Mouse (Mus musculus) testis, postnatal 10 days (tissue): Measurements from ENCODE around the gene Ccnk.

Experiments
- DNase-seq: peaks from one replicate; pipeline ENCODE4 v3.0.0; 2021; ENCODE audit warnings: low spot score

The Ccnk gene

GRCm38 (mm10) chr12:108179321-108180266, at the start of gene Ccnk:
TSS of gene Ccnk (plus strand) at chr12:108179579.
- DNase-seq: peak; percentile 99

GRCm38 (mm10) chr12:108132450-108133070, 46.8 kb upstream of the Ccnk start:
- no peak for DNase-seq

GRCm38 (mm10) chr12:108133181-108133580, 46.2 kb upstream of the Ccnk start:
- DNase-seq: no peak

GRCm38 (mm10) chr12:108135610-108136208, 43.7 kb upstream of the Ccnk start:
- no peak for DNase-seq

- DNase-seq: no peak
Measured at GRCm38 (mm10) chr12:108143624-108144498, 35.5 kb upstream of the Ccnk start.

GRCm38 (mm10) chr12:108145198-108145597, 34.2 kb upstream of the Ccnk start:
- DNase-seq: no peak

- no peak for DNase-seq
Measured at GRCm38 (mm10) chr12:108149764-108150163, 29.6 kb upstream of the Ccnk start.

GRCm38 (mm10) chr12:108152743-108153142, 26.6 kb upstream of the Ccnk start:
- no peak for DNase-seq

- DNase-seq: no peak
Measured at GRCm38 (mm10) chr12:108159863-108160262, 19.5 kb upstream of the Ccnk start.

- no peak for DNase-seq
Measured at GRCm38 (mm10) chr12:108162036-108162435, 17.3 kb upstream of the Ccnk start.

- DNase-seq: no peak
Measured at GRCm38 (mm10) chr12:108163706-108164105, 15.7 kb upstream of the Ccnk start.

- no peak for DNase-seq
Measured at GRCm38 (mm10) chr12:108168909-108169308, 10.5 kb upstream of the Ccnk start.

- no peak for DNase-seq
Measured at GRCm38 (mm10) chr12:108170467-108170866, 8.9 kb upstream of the Ccnk start.

GRCm38 (mm10) chr12:108171336-108171735, 8.0 kb upstream of the Ccnk start:
- DNase-seq: no peak

- no peak for DNase-seq
Measured at GRCm38 (mm10) chr12:108172639-108173038, 6.7 kb upstream of the Ccnk start.

GRCm38 (mm10) chr12:108174606-108175505, 4.5 kb upstream of the Ccnk start:
- DNase-seq: no peak

- DNase-seq: no peak
Measured at GRCm38 (mm10) chr12:108176366-108176765, 3.0 kb upstream of the Ccnk start.

- peak; percentile 75 for DNase-seq
Measured at GRCm38 (mm10) chr12:108178331-108179245, 791 bp upstream of the Ccnk start.

GRCm38 (mm10) chr12:108179246-108179320, 296 bp upstream of the Ccnk start, which contains the start of gene Setd3:
TSS of gene Setd3 (minus strand) at chr12:108179314.
- DNase-seq: no peak

GRCm38 (mm10) chr12:108181716-108182115, 2.3 kb downstream of the Ccnk start:
- DNase-seq: no peak
